Mouse (Mus musculus) hindbrain, embryonic 14.5 days (tissue): ENCODE data around the gene Gpc6. TPM values are rescaled to one million over a fixed set of nuclear protein-coding genes. Genes with fewer than 3 reads are reported as not detected.

ENCODE experiments used
- ATAC-seq: fragments of 200-750 bp; cut with Nextera tagmentation; 2 replicates; pipeline ENCODE4 v1.8.0; 2017; ENCODE audit warnings: moderate number of reproducible peaks, mild to moderate bottlenecking, moderate TSS enrichment, moderate library complexity; ENCODE audit not compliant: low FRiP score
- DNase-seq: peaks from one replicate; pipeline ENCODE4 v3.0.0-alpha.2; 2015; ENCODE audit warnings: low spot score
- H3K27ac ChIP-seq: fragments of 300-500 bp; sonication (generic); 2 replicates; pipeline ENCODE4 v1.5.1; 2014; ENCODE audit warnings: mild to moderate bottlenecking, moderate library complexity
- H3K27me3 ChIP-seq: fragments of 300-500 bp; sonication (generic); 2 replicates; pipeline ENCODE4 v1.6.1; 2014; ENCODE audit warnings: mild to moderate bottlenecking, low read length, mixed read lengths; ENCODE audit not compliant: control insufficient read depth, insufficient read depth
- H3K36me3 ChIP-seq: fragments of 300-500 bp; sonication (generic); replicated peaks from 2 replicates; pipeline ENCODE4 v1.6.1; 2014; ENCODE audit not compliant: control insufficient read depth, insufficient read depth
- H3K4me1 ChIP-seq: fragments of 300-500 bp; sonication (generic); replicated peaks from 2 replicates; pipeline ENCODE4 v1.6.1; 2014; ENCODE audit warnings: antibody characterized with exemption, low read length, mixed read lengths; ENCODE audit not compliant: control insufficient read depth, insufficient read depth
- H3K4me2 ChIP-seq: fragments of 300-500 bp; sonication (generic); replicated peaks from 2 replicates; pipeline ENCODE4 v1.6.1; 2014; ENCODE audit warnings: mild to moderate bottlenecking, moderate library complexity
- H3K4me3 ChIP-seq: fragments of 300-500 bp; sonication (generic); replicated peaks from 2 replicates; pipeline ENCODE4 v1.5.1; 2014; ENCODE audit warnings: mild to moderate bottlenecking, low read length
- H3K9ac ChIP-seq: fragments of 300-500 bp; sonication (generic); 2 replicates; pipeline ENCODE4 v1.6.1; 2014
- H3K9me3 ChIP-seq: fragments of 300-500 bp; sonication (generic); 2 replicates; pipeline ENCODE4 v1.6.1; 2016; ENCODE audit warnings: low read length; ENCODE audit not compliant: control insufficient read depth
- WGBS: fragments of 180-500 bp; shearing (Covaris S2); extraction: QIAGEN DNeasy Blood & Tissue Kit; methylation state at CpG from one replicate; pipeline ENCODE4 v1.1.7; 2014; 5-methylcytosine and 5-hydroxymethylcytosine counted together
- polyA plus RNA-seq: library from polyadenylated mRNA; unstranded; fragments of >200 nt; fragmentation: Nextera tagmentation; extraction: Ambion mirVana; gene quantifications from 2 replicates; pipeline ENCODE4 v1.2.1, GENCODE M21; 2014

Gpc6 gene
- polyA plus RNA-seq, 1 experiment from 2014 or later: 18.6 TPM

DNA sequence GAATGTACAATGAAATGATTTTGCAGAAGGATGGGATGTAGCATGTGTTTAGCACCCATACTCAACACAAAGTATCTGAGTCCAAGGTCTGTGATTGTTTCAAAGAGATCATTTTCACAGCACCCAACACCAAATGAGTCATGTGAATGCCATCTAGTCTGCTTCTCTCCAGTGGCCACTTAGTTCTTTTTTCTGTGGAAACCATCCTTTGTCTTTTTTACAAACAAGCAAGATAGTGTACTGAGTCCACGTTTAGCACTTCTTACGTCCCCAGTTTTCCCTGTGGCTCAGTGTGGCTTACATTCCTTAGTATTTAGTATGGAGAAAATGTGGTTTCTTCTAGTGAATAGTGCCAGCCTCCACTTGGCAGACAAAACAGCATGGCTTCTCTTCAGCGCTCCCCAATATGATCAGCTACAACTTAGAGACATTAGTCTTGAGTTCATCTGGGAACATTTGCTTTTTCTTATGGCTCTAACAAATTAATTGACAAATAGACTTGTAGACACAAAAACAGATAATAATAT lies 465.7 kb downstream of the Gpc6 start:
- Histone ChIP-seq H3K36me3 (no peaks in the 10 kb centered on the region), H3K27ac (no peak overlapping the region), H3K4me3 (no peak overlapping the region), H3K4me2 (no peak overlapping the region), H3K4me1 (0 out of 2 replicates have a peak, but pooled peaks cover 3% of the 10 kb centered on the region), H3K9ac (no peak overlapping the region), H3K9me3 (no peaks in the 10 kb centered on the region), H3K27me3 (no peaks in the 10 kb centered on the region)
- DNase-seq (no peak), ATAC-seq (no peak)
- 87% methylated on average over 3 of the region's 3 CpGs for WGBS

GRCm38 (mm10) chr14:117391412-117391811 lies 466.3 kb downstream of the Gpc6 start:
- no peak for ATAC-seq
- Histone ChIP-seq H3K9ac (no peak overlapping the region), H3K36me3 (no peaks in the 10 kb centered on the region), H3K9me3 (no peaks in the 10 kb centered on the region), H3K4me2 (no peak overlapping the region), H3K4me1 (0 out of 2 replicates have a peak, but pooled peaks cover 3% of the 10 kb centered on the region), H3K27ac (no peak overlapping the region), H3K4me3 (no peak overlapping the region), H3K27me3 (no peaks in the 10 kb centered on the region)
- WGBS: 66% methylated on average over 4 of the region's 4 CpGs
- no peak for DNase-seq

DNA sequence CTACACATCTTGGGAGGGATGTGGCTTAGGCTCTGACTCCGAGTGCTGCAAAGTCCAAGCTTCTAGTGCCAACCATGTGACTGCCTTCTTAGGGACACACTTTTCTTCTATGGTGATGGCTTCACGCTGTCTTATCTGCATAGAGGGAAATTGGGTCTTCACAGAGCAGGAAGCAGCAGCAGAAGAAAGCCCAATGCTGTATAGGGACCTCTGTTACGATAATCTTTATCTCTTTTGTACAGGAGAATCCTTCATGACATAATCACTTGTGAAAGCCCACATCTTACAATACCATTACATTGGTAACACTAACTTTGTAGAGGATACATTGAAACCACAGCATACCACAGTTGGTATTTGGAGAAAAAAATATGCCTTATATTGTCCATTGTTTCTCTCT lies 472.1 kb downstream of the Gpc6 start:
- Histone ChIP-seq H3K4me3 (no peak overlapping the region), H3K27ac (no peak overlapping the region), H3K4me2 (no peak overlapping the region), H3K4me1 (no peaks in the 10 kb centered on the region), H3K27me3 (no peaks in the 10 kb centered on the region), H3K9ac (no peak overlapping the region), H3K9me3 (no peaks in the 10 kb centered on the region), H3K36me3 (no peaks in the 10 kb centered on the region)
- WGBS: 89% methylated on average over 3 of the region's 3 CpGs
- no peak for ATAC-seq
- DNase-seq: no peak

DNA sequence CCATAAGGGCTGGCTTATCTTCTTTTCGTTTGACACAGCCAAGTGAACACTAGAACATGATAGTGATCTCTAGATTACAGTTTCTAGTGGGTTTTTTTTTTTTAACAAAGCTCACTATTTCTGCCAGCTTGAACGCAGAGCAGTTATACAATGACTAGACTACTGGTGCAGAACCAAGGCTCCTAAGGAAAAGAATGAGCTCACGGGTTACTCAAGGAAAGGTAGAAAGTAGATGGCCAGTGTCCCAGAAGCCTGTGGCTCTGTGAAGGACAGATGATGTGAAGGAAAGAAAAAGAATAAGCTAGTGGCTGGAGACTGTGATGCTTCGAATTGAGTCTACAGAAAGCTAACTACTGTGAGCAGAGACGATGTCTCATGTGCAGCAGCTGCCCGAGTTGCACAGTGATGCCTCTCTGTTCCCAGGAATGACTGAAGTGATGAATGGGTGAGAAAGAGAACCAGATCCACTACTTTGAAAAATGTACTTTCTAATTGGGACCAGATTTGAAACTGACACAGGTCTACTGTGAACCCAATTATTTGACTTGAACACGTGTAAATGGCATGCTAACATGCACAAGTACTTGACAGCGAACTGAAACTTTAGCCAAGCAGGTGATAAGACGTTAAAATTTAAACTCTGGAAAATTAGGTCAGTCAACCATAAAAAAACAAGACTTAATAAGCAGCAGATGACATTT lies 482.9 kb downstream of the Gpc6 start:
- Histone ChIP-seq H3K4me2 (no peak overlapping the region), H3K4me1 (no peaks in the 10 kb centered on the region), H3K36me3 (no peaks in the 10 kb centered on the region), H3K4me3 (no peak overlapping the region), H3K9me3 (no peaks in the 10 kb centered on the region), H3K9ac (no peak overlapping the region), H3K27me3 (no peaks in the 10 kb centered on the region), H3K27ac (no peak overlapping the region)
- no peak for ATAC-seq
- WGBS: 80% methylated on average over 9 of the region's 9 CpGs
- DNase-seq: no peak

DNA sequence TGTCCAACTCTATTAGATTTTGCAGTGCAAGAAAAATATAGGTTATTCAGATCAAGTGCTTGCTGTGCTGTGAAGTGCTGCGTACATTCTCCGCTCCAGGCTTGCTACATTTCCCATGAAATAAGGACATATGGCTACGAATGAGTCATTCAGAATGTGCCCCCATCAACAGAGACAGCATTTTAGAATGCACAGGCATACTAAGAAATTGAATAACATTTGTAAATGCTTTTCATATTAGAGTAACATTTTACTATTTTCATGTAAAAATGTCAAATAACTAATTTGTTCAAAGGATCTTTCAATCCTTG lies 483.4 kb downstream of the Gpc6 start:
- 78% methylated on average over 3 of the region's 3 CpGs for WGBS
- H3K9ac ChIP-seq: no peak overlapping the region
- no peaks in the 10 kb centered on the region for H3K36me3 ChIP-seq
- H3K9me3 ChIP-seq: no peaks in the 10 kb centered on the region
- no peak for ATAC-seq
- no peak for DNase-seq
- no peak overlapping the region for H3K4me2 ChIP-seq
- no peak overlapping the region for H3K27ac ChIP-seq
- no peaks in the 10 kb centered on the region for H3K4me1 ChIP-seq
- no peak overlapping the region for H3K4me3 ChIP-seq
- no peaks in the 10 kb centered on the region for H3K27me3 ChIP-seq

- no peaks in the 10 kb centered on the region for H3K27me3 ChIP-seq
- no peaks in the 10 kb centered on the region for H3K9me3 ChIP-seq
- whole genome bisulfite sequencing: 82% methylated on average over 2 of the region's 2 CpGs
- ATAC-seq (no peak), DNase-seq (no peak)
- no peaks in the 10 kb centered on the region for H3K36me3 ChIP-seq
- no peak overlapping the region for H3K4me3 ChIP-seq
- H3K9ac ChIP-seq: no peak overlapping the region
- H3K4me2 ChIP-seq: no peak overlapping the region
- H3K27ac ChIP-seq: no peak overlapping the region
- no peaks in the 10 kb centered on the region for H3K4me1 ChIP-seq
Observed at GRCm38 (mm10) chr14:117409778-117410177, 484.7 kb downstream of the Gpc6 start.

- WGBS: 99% methylated on average over 2 of the region's 2 CpGs
Observed at GRCm38 (mm10) chr14:117410511-117410910, 485.4 kb downstream of the Gpc6 start.

DNA sequence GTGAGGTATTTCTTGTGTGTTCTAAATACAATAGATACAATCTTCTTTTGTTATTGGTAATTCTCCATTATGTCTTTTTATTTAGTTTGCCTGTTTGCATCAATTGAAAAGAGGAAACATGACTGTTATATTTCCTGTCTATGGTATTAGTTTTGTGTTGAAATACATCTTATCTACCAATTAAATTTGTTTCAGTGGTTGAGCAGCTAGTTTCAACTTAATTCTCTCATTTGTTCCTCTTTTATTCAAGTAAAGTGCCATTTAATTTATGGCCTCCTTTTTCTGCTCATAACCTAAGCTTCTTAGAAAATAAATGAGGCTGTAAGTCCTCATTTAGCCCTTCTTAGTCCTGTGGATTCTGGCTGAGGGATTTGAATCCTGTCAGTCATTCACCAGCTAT lies 489.9 kb downstream of the Gpc6 start:
- H3K9ac ChIP-seq: no peak overlapping the region
- no peaks in the 10 kb centered on the region for H3K9me3 ChIP-seq
- H3K4me3 ChIP-seq: no peak overlapping the region
- H3K27me3 ChIP-seq: no peaks in the 10 kb centered on the region
- ATAC-seq: no peak
- no peak overlapping the region for H3K27ac ChIP-seq
- DNase-seq: no peak
- no peak overlapping the region for H3K4me2 ChIP-seq
- 0 out of 2 replicates have a peak, but pooled peaks cover 1% of the 10 kb centered on the region for H3K4me1 ChIP-seq
- H3K36me3 ChIP-seq: no peaks in the 10 kb centered on the region

More at GRCm38 (mm10) chr14:117410511-117410910, 485.4 kb downstream of the Gpc6 start:
- no peak overlapping the region for H3K4me2 ChIP-seq
- no peak overlapping the region for H3K4me3 ChIP-seq
- H3K36me3 ChIP-seq: no peaks in the 10 kb centered on the region
- no peaks in the 10 kb centered on the region for H3K4me1 ChIP-seq
- H3K9ac ChIP-seq: no peak overlapping the region
- ATAC-seq (no peak), DNase-seq (no peak)
- no peak overlapping the region for H3K27ac ChIP-seq
- H3K9me3 ChIP-seq: no peaks in the 10 kb centered on the region
- H3K27me3 ChIP-seq: no peaks in the 10 kb centered on the region

- ATAC-seq (no peak), DNase-seq (no peak)
- H3K9me3 ChIP-seq: 0 out of 2 replicates have a peak, but pooled peaks cover 6% of the 10 kb centered on the region
- 0 out of 2 replicates have a peak, but pooled peaks cover 2% of the 10 kb centered on the region for H3K4me1 ChIP-seq
- no peak overlapping the region for H3K27ac ChIP-seq
- no peak overlapping the region for H3K4me3 ChIP-seq
- no peak overlapping the region for H3K9ac ChIP-seq
- 42% methylated on average over 6 of the region's 6 CpGs for WGBS
- H3K27me3 ChIP-seq: no peaks in the 10 kb centered on the region
- H3K36me3 ChIP-seq: no peaks in the 10 kb centered on the region
- H3K4me2 ChIP-seq: no peak overlapping the region
Observed at GRCm38 (mm10) chr14:117419561-117420218, 494.6 kb downstream of the Gpc6 start.
